Mouse (Mus musculus) erythroid progenitor cell, adult 5-6 weeks (primary cell): ENCODE data around the gene Apobec3. TPM values are rescaled to one million over a fixed set of nuclear protein-coding genes. Genes with fewer than 3 reads are reported as not detected.

ENCODE experiments used
- ATAC-seq: replicated peaks from 2 replicates; pipeline ENCODE4 v1.8.0; 2016; ENCODE audit warnings: moderate number of reproducible peaks, mild to moderate bottlenecking, moderate TSS enrichment, inconsistent platforms; ENCODE audit not compliant: poor library complexity, low FRiP score, severe bottlenecking
- total RNA-seq, 2 experiments: library from RNA; stranded (forward) in 1 of 2; stranded (reverse) in 1 of 2; fragments of 150-400 nt in 1 of 2; fragments of 186-747, 209-891 nt in 1 of 2; gene quantifications; 2 replicates each; pipeline versions ENCODE4 v1.2.3 to v1.2.4; 2015 to 2017; ENCODE audit warnings: low replicate concordance in 2 of 2

The Apobec3 gene
- total RNA-seq, 2 experiments from 2014 or later: 259 to 314 TPM

DNA sequence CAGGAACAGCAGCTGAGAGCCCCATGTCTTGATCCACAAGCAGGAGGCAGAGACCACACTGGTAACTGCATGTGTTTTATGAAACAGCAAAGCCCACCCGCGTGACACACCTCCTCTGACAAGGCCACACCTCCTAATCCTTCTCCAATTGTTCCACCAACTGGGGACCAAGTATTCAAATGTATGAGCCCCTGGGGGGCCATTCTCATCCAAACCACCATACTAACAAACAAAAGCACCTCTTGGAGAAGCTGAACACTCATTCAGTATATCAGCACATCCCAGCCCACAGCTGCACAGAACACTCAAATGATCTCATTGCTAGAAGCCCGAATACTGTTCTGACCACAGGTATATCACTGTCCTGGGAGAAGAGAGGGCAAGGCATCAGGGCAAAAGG, 52.1 kb downstream of the Apobec3 start:
- no peak for ATAC-seq

- ATAC-seq: no peak
These were observed 53.5 kb downstream of the Apobec3 start for GRCm38 (mm10) chr15:79944948-79945347.

DNA sequence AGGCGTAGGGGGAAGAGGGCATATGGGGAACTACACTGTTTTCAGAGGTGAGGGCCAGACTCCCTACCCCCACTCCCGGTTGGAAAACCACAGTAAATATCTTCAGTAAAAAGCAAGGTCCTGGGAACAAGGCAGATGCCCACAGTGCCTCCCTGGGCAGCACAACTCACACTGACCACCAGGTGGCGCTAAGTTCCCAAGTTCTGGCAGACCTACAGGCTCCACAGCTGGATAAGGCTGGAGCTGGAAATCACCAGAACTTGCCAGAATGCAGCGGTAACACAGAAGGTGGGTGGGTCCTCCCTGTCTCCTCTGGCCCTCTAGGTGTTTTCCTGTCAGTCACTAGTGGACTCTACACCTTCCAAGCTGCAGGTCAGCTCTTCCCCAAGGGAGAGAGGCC, 54.6 kb downstream of the Apobec3 start:
- ATAC-seq: peak; percentile 77

GRCm38 (mm10) chr15:79946790-79947189, 55.3 kb downstream of the Apobec3 start:
- peak; percentile 36 for ATAC-seq

DNA sequence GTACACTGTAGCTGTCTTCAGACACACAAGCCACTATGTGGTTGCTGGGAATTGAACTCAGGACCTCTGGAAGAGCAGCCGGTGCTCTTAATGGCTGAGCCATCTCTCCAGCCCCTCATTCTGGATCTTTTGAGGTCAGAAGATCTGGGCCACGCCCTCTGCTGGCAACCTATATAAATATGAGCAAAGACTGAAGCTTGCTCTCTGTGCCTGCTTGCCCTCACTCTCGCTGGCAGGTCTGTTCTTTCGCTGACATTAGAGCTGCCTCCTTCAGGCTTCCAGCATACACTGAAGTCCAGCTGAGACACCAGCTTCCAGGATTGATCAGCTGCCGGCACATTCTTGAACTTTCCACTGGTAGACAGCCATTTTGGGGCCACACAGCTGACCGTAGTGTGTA, 56.2 kb downstream of the Apobec3 start:
- ATAC-seq: no peak

GRCm38 (mm10) chr15:79950250-79951025, 59.0 kb downstream of the Apobec3 start:
- ATAC-seq: no peak

- no peak for ATAC-seq
These were observed 59.8 kb downstream of the Apobec3 start for GRCm38 (mm10) chr15:79951226-79951625.

GRCm38 (mm10) chr15:79951730-79952503, 60.5 kb downstream of the Apobec3 start:
- ATAC-seq: no peak

DNA sequence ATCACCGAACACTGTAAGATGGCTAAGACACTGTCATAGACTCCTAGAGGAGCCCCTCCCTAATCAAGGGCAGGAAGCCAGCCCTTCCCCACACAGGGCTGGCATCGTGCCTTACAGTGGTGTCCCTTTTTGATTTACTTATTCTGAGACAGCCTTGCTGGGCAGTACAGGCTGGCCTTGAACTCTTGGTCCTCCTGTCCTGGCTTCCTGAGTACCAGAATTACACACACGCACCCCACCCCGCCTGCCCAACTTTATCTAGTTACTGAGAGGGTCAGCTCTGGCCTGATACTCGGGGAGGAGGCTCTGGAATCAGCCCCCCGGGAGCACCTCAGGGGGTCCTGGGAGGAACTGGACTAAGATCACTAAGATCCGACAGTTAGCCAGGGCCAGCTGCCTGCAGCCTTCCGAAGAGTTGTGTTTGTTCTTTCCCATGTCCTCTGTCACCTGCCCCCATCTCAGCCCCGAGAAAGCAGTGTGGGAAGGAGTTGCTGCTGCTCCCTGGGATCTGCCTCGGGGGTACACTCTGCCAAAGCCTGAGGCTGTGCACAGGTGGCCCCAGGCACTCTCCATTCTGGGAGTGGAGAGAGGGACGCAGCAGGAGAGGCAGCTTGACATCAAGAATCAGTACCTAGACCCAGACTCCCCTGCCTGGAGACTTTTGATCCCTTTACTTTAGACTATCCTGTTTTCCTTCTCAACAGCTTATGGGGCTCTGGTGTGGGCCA, 61.2 kb downstream of the Apobec3 start:
- no peak for ATAC-seq

DNA sequence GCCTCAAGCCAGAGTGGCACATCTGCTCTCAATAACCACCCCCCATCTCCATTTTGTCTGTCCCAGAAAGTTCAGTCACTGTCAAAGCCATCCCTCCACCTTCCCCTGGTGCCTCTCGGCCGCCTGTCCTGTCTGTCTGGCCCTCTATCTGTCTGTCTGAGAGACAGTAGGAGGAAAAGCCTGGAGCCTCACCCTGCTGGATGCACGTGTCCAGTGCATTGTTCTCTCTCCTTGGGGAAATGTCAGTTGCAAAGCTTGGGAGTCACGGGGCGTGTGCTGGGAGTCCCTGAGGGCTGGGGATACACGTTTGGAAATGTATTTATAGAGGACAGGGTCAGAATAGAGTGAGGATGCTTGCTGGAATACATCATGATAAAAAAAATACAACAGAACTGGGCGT, 62.0 kb downstream of the Apobec3 start:
- no peak for ATAC-seq

DNA sequence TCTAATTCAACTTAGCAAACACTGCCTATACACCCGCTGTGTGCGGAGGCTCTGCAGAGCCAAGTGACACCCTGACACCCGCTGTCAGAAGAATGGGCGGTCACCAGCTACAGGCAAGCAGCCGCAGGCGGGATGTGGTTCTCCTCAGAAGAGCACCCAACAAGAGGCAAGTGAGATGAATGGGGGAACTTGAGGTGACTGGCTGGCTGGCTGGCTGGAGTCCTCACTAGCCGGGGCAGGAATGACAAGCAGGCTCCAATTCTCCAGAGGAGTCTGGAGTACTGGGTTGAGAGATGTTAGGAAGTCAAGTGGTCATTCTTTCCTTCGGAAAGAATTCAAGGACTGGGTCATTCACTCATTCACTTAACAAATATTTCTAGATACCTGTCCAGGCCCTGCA, 65.1 kb downstream of the Apobec3 start:
- ATAC-seq: no peak

GRCm38 (mm10) chr15:79958418-79958817, 67.0 kb downstream of the Apobec3 start:
- ATAC-seq: no peak

- ATAC-seq: no peak
These were observed 70.0 kb downstream of the Apobec3 start for GRCm38 (mm10) chr15:79961366-79961921.

DNA sequence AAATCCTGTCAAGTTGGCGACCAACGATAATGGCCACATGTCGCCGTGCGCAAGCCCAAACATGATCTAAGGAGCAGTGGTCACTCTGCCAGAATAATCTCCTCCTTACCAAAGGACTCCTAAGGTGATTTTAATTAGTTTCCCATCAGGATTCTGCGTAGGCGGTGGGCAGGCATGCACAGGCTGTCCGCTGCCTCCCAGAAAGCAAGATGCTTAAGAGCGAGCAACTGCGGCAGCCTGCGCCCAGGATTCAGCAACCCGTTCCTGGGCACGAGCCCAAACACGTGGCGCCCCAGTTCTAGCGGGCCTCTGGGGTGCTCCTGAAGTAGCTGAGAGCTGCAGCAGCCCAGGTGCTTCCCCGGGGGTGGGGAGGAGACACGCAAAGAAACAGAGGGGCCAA, 71.2 kb downstream of the Apobec3 start:
- ATAC-seq: no peak

DNA sequence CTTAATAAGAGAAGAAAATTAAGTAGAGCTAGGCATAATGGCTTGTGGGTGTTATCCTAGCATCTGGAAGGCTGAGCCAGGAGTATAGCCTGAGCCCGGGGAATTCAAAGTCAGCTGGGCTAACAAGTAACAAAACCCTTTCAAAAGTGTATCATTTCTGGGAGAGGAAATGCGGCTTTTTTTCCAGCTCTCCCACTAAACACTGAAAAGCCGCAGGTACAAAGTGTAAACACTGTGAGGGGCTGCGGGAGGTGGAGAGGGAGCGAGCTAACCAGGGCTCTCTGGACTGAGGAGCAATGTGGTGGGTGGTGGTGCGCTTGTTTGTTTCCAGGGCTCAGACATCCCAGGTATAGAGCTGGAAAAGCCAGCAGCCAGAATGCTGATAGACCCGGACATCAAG, 72.9 kb downstream of the Apobec3 start:
- ATAC-seq: no peak

Other genes with a start within 250 kb of the Apobec3 start
- 3.2 TPM in 1 of 2 replicates, not detected in the other for gene Fam227a, start 232.7 kb upstream of the Apobec3 start, total RNA-seq (2015; ENCODE audit: low replicate concordance)
- gene Fam227a, start 232.7 kb upstream of the Apobec3 start, total RNA-seq (2017; ENCODE audit: low replicate concordance): 4.4 and 8.6 TPM in 2 replicates
- gene Cby1, start 232.5 kb upstream of the Apobec3 start, total RNA-seq (2015; ENCODE audit: low replicate concordance): 3.6 and 6.3 TPM in 2 replicates
- 13.0 and 15.4 TPM in 2 replicates for gene Cby1, start 232.5 kb upstream of the Apobec3 start, total RNA-seq (2017; ENCODE audit: low replicate concordance)
- 70.8 and 73.9 TPM in 2 replicates for gene Tomm22, start 220.8 kb upstream of the Apobec3 start, total RNA-seq (2015; ENCODE audit: low replicate concordance)
- gene Tomm22, start 220.8 kb upstream of the Apobec3 start, total RNA-seq (2017; ENCODE audit: low replicate concordance): 54.8 and 62.5 TPM in 2 replicates
- 17.7 and 18.4 TPM in 2 replicates for gene Josd1, start 203.7 kb upstream of the Apobec3 start, total RNA-seq (2015; ENCODE audit: low replicate concordance)
- gene Josd1, start 203.7 kb upstream of the Apobec3 start, total RNA-seq (2017; ENCODE audit: low replicate concordance): 17.3 and 27.6 TPM in 2 replicates
- gene Gtpbp1, start 200.8 kb upstream of the Apobec3 start, total RNA-seq (2015; ENCODE audit: low replicate concordance): 43.6 and 63.1 TPM in 2 replicates
- gene Gtpbp1, start 200.8 kb upstream of the Apobec3 start, total RNA-seq (2017; ENCODE audit: low replicate concordance): 64.1 and 94.1 TPM in 2 replicates
- gene Sun2, start 149.1 kb upstream of the Apobec3 start, total RNA-seq (2015; ENCODE audit: low replicate concordance): 29.6 and 34.0 TPM in 2 replicates
- 56.9 and 67.4 TPM in 2 replicates for gene Sun2, start 149.1 kb upstream of the Apobec3 start, total RNA-seq (2017; ENCODE audit: low replicate concordance)
- 1.8 TPM in 1 of 2 replicates, not detected in the other for gene Dnal4, start 113.8 kb upstream of the Apobec3 start, total RNA-seq (2015; ENCODE audit: low replicate concordance)
- gene Dnal4, start 113.8 kb upstream of the Apobec3 start, total RNA-seq (2017; ENCODE audit: low replicate concordance): 0.30 and 1.7 TPM in 2 replicates
- not detected in 2 replicates for gene Nptxr, start 86.9 kb upstream of the Apobec3 start, total RNA-seq (2015; ENCODE audit: low replicate concordance)
- 0.53 TPM in 1 of 2 replicates, not detected in the other for gene Nptxr, start 86.9 kb upstream of the Apobec3 start, total RNA-seq (2017; ENCODE audit: low replicate concordance)
- gene Npcd, start 57.4 kb upstream of the Apobec3 start, total RNA-seq (2015; ENCODE audit: low replicate concordance): not detected in 2 replicates
- gene Npcd, start 57.4 kb upstream of the Apobec3 start, total RNA-seq (2017; ENCODE audit: low replicate concordance): not detected in 2 replicates
- gene Cbx6, start 57.0 kb upstream of the Apobec3 start, total RNA-seq (2015; ENCODE audit: low replicate concordance): 13.8 and 20.2 TPM in 2 replicates
- gene Cbx6, start 57.0 kb upstream of the Apobec3 start, total RNA-seq (2017; ENCODE audit: low replicate concordance): 21.8 and 38.9 TPM in 2 replicates
- gene Cbx7, start 79.5 kb downstream of the Apobec3 start, total RNA-seq (2015; ENCODE audit: low replicate concordance): 21.0 and 23.1 TPM in 2 replicates
- gene Cbx7, start 79.5 kb downstream of the Apobec3 start, total RNA-seq (2017; ENCODE audit: low replicate concordance): 12.1 and 15.4 TPM in 2 replicates
- 1.3 TPM in 1 of 2 replicates, not detected in the other for gene Pdgfb, start 123.3 kb downstream of the Apobec3 start, total RNA-seq (2015; ENCODE audit: low replicate concordance)
- gene Pdgfb, start 123.3 kb downstream of the Apobec3 start, total RNA-seq (2017; ENCODE audit: low replicate concordance): 1.6 TPM in 1 of 2 replicates, not detected in the other
- gene Syngr1, start 199.7 kb downstream of the Apobec3 start, total RNA-seq (2015; ENCODE audit: low replicate concordance): 19.1 and 20.1 TPM in 2 replicates
- 3.6 and 16.7 TPM in 2 replicates for gene Syngr1, start 199.7 kb downstream of the Apobec3 start, total RNA-seq (2017; ENCODE audit: low replicate concordance)
- 600 and 647 TPM in 2 replicates for gene Rpl3, start 200.2 kb downstream of the Apobec3 start, total RNA-seq (2015; ENCODE audit: low replicate concordance)
- gene Rpl3, start 200.2 kb downstream of the Apobec3 start, total RNA-seq (2017; ENCODE audit: low replicate concordance): 701 and 821 TPM in 2 replicates
- gene Tab1, start 241.5 kb downstream of the Apobec3 start, total RNA-seq (2015; ENCODE audit: low replicate concordance): 8.6 and 9.2 TPM in 2 replicates
- gene Tab1, start 241.5 kb downstream of the Apobec3 start, total RNA-seq (2017; ENCODE audit: low replicate concordance): 22.5 and 26.3 TPM in 2 replicates